Mouse (Mus musculus) lung, adult 2 months (tissue): ENCODE data around the gene Rheb. TPM values are rescaled to one million over a fixed set of nuclear protein-coding genes. Genes with fewer than 3 reads are reported as not detected.

ENCODE experiments used
- DNase-seq: peaks from one replicate; pipeline ENCODE4 v3.0.0; 2022
- H3K4me1 ChIP-seq: fragments of 200-500 bp; 2 replicates; pipeline ENCODE4 v1.6.1; 2011; ENCODE audit warnings: low read length; ENCODE audit not compliant: control insufficient read depth, insufficient read depth
- H3K4me3 ChIP-seq: fragments of 200-500 bp; replicated peaks from 2 replicates; pipeline ENCODE3; 2011; ENCODE audit warnings: low read depth, mild to moderate bottlenecking, control low read depth, low read length; ENCODE audit errors: extremely low read depth
- CTCF ChIP-seq: fragments of 200-500 bp; IDR thresholded peaks from 2 replicates; pipeline ENCODE4 v1.5.1; 2011; ENCODE audit warnings: mild to moderate bottlenecking, low read length, control low read depth; ENCODE audit not compliant: insufficient read depth
- POLR2A ChIP-seq: fragments of 200-500 bp; IDR thresholded peaks from 2 replicates; pipeline ENCODE4 v1.6.1; 2011; ENCODE audit warnings: low read depth, mild to moderate bottlenecking, control low read depth, low read length, borderline replicate concordance; ENCODE audit errors: extremely low read depth
- whole genome bisulfite sequencing: fragments of 180-500 bp; shearing (Covaris S2); methylation state at CpG from one replicate; pipeline ENCODE4 v1.1.7; 2018; 5-methylcytosine and 5-hydroxymethylcytosine counted together
- polyA plus RNA-seq: library from polyadenylated mRNA; depleted of rRNA; stranded (reverse); fragments of >200 nt; gene quantifications from 2 replicates; pipeline ENCODE4 v1.2.3, GENCODE M21; 2012

Gene Rheb
- polyA plus RNA-seq, 1 experiment: 27.1 TPM

GRCm38 (mm10) chr5:24843103-24843475 is 665 bp upstream of the Rheb start:
- WGBS: under 1% methylated on average over 21 of the region's 21 CpGs
- no peak for DNase-seq
- H3K4me3 ChIP-seq: peak overlapping the region; percentile 45
- peaks cover 19% of the 10 kb centered on the region for H3K4me1 ChIP-seq
- no peak for TF ChIP-seq POLR2A

- DNase-seq: no peak
- Histone ChIP-seq H3K4me1 (peaks cover 24% of the 10 kb centered on the region), H3K4me3 (peak overlapping the region; percentile 87)
- under 1% methylated on average over 49 of the region's 50 CpGs for WGBS
- no peak for TF ChIP-seq CTCF
- peak; percentile 33; the same call in 1 of the 2 replicates for TF ChIP-seq POLR2A
Measured at GRCm38 (mm10) chr5:24841662-24842273, 656 bp downstream of the Rheb start.

- peak overlapping the region; percentile 87 for H3K4me3 ChIP-seq
- H3K4me1 ChIP-seq: peaks cover 24% of the 10 kb centered on the region
- DNase-seq: no peak
- 8% methylated on average over 11 of the region's 11 CpGs for WGBS
- TF ChIP-seq CTCF: no peak
- no peak for TF ChIP-seq POLR2A
Measured at GRCm38 (mm10) chr5:24840975-24841431, 1.4 kb downstream of the Rheb start.

GRCm38 (mm10) chr5:24834491-24834890 is 7.9 kb downstream of the Rheb start:
- Histone ChIP-seq H3K4me3 (no peak overlapping the region), H3K4me1 (peaks cover 16% of the 10 kb centered on the region)
- TF ChIP-seq CTCF: no peak
- TF ChIP-seq POLR2A: no peak
- WGBS: 52% methylated on average over 5 of the region's 5 CpGs
- DNase-seq: no peak

DNA sequence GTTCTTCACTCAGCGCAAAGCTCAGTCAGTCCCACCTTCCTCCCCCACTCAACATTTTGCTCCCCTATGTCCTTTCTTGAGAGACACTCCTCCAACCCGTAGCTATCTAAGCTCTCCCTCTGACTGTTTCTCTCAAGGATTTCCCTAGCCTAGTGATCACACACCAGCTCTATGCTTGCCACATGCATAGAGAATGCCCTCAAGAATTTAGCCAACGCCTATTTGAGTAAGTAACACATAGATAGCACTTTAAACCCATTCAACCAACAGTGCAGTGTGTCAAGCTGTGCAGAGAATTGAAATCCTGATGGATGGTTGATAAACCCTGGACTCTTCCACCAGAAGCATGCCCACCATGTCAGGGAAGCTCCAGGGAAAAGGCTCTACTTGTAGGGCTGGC is 10.5 kb downstream of the Rheb start:
- peaks cover 16% of the 10 kb centered on the region for H3K4me1 ChIP-seq
- no peak overlapping the region for H3K4me3 ChIP-seq
- TF ChIP-seq CTCF (no peak), POLR2A (no peak)
- no peak for DNase-seq
- WGBS: 70% methylated on average over 3 of the region's 3 CpGs

- peaks cover 28% of the 10 kb centered on the region for H3K4me1 ChIP-seq
- DNase-seq: no peak
- 79% methylated on average over 3 of the region's 3 CpGs for WGBS
- no peak for TF ChIP-seq CTCF
- no peak for TF ChIP-seq POLR2A
- H3K4me3 ChIP-seq: no peak overlapping the region
Measured at GRCm38 (mm10) chr5:24828446-24828845, 14.0 kb downstream of the Rheb start.

- Histone ChIP-seq H3K4me3 (no peak overlapping the region), H3K4me1 (peaks cover 26% of the 10 kb centered on the region)
- no peak for DNase-seq
- WGBS: 69% methylated on average over 2 of the region's 2 CpGs
- TF ChIP-seq CTCF (no peak), POLR2A (no peak)
Measured at GRCm38 (mm10) chr5:24827173-24827572, 15.3 kb downstream of the Rheb start.

DNA sequence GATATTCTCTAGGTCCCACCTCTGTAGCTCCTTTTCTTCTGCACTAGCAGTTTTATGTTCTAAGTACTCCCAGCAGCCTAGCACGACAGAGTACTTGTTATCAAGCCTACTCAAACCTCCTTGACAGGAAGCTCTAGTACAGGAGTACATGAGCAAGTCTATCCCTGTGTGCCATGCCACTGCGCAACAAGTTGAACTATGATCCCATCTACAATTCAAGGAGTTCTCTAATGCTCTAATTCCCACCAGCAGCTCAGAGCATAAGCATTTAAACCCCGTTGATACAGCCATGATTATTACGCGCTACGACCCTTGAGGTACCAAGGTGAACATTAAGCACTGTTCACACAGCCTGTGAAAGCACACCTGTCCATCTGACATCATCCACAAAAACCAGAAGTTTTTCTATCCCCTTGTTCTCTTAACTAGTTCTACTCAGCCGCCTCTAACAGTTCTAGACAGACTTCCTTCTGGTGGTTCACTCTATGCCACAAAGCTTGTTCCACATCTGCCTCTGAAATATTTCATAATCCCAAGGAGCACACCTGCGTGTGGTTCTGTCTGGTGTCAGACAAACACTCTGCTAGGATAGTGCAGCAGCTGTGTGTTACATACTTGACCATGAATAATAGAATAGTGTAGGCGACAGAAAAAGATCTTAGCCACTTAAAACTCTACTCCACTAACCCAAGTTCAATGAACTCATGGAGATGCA is 16.2 kb downstream of the Rheb start:
- 61% methylated on average over 9 of the region's 9 CpGs for WGBS
- H3K4me3 ChIP-seq: no peak overlapping the region
- no peak for TF ChIP-seq CTCF
- no peak for TF ChIP-seq POLR2A
- no peak for DNase-seq
- H3K4me1 ChIP-seq: peaks cover 29% of the 10 kb centered on the region

DNA sequence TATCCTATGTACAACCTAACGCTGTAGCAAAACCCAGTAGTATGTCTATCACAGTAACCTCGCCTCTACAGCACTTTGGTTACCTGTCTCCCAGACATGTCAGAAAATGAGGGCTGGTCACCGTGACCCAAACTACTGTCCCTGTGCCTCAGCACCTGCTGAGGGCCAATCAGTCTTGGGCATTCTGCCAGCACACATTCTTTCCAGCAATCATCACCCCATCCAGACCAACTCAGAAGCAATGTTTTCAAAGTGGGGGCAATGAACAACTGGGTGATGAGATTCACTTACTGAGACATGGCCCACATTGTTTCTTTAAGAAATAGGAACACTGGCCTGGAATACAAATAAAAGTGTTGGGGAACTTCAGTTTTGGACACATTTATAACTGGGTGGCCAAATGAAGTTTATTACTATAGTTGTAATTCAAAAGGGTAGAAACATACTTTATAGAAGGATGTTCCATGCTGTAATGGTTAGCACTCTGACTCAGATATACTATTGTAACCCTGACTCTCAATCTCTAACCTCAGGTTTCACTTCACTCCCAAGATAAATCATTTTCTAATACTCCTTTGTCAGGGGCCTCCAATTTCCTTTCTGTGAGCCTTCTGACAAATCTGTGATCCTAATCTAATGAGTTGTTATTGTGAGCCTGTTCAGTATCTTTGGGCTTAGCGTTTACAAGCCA is 16.9 kb downstream of the Rheb start:
- TF ChIP-seq CTCF (no peak), POLR2A (no peak)
- no peak for DNase-seq
- 58% methylated on average over 4 of the region's 4 CpGs for WGBS
- H3K4me3 ChIP-seq: no peak overlapping the region
- peaks cover 29% of the 10 kb centered on the region for H3K4me1 ChIP-seq

DNA sequence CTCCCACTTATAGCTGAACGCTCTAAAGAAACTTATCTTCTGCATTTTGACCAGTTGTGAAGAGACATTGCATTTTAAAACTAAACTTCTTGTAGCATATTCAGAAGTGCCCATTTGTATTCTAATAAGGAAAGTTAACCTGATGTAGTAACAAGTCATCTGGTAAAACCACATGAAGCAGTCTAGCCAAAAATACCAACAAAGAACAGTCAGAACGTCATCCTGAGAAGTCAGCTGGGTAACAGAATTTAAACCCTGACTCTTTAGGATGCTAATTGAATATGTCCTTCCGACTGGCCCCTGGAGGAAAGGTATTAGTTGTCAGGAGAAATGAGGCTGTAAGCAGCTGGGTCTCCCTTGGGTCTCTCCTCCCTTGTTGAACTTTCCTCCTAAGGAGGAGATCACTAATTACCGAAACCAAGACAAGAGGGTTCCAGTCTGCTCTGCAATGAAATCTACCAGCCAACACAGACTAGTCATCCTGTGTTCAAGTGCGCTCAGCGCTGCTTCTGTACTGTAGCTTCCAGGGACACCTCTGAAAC is 18.5 kb downstream of the Rheb start:
- Histone ChIP-seq H3K4me1 (peaks cover 29% of the 10 kb centered on the region), H3K4me3 (no peak overlapping the region)
- no peak for TF ChIP-seq CTCF
- no peak for TF ChIP-seq POLR2A
- WGBS: 79% methylated on average over 6 of the region's 6 CpGs
- no peak for DNase-seq
